ENCODE assay signal across 8 mouse cellular contexts in the genomic region with DNA sequence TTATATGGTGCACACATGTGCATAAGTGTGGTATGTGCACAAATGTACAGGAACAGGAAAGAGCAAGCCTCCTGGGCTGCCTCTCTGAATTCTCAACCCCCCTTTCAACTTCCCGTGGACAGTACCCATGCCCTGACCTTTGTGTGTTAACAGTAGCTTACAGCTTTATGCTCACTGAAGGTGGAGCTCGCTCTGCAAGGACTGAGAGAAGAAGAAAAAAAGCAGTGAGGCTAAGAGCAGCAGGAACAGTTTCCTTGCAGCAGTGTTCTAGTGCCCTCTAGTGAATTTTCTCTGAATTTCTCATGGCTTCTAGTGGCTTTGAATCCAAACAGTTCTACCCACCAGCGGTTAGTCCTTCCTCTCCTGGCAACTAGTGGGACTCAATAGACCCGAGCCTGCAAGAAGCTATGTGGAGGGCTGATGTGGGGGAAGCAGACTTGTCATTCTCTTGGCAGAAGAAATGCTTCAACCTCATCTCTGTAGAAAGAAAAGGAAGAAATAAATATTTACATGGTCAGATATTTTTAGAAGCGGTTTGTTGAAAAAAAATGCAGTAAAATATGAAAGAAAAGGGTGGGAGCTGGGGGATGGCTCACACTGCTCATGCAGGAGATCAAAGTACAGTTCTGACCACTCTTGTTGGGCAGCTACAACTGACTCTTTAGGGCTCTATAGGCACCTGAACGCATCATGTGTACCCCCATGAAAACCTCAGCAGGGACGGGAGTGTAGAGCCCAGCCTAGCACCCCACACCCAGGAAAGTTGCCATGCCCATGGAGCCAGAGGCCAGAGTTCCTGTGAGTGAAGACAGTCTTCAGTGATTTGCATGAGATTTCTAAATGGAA. TPM values are rescaled to one million over a fixed set of nuclear protein-coding genes. Genes with fewer than 3 reads are reported as not detected.
DNase-seq lines count a peak whose midpoint lies in the region; ATAC-seq and TF ChIP-seq lines count a peak whose summit lies in the region.

No protein-coding gene starts in this region.

- H3K4me3 ChIP-seq in heart, postnatal 0 days (ENCODE audit: low read depth, low read length): no peak overlapping the region
- no peak overlapping the region for H3K4me3 ChIP-seq in midbrain, postnatal 0 days (ENCODE audit: low read depth, low read length)

- H3K27ac ChIP-seq in heart, postnatal 0 days (ENCODE audit: low read depth): no peak overlapping the region
- H3K27ac ChIP-seq in midbrain, postnatal 0 days (ENCODE audit: low read depth, low read length): no peak overlapping the region

- H3K4me1 ChIP-seq in heart, postnatal 0 days (ENCODE audit: control insufficient read depth, insufficient read depth): peaks cover 3% of the 10 kb centered on the region; the same call in 1 of the 2 replicates
- no peaks in the 10 kb centered on the region for H3K4me1 ChIP-seq in midbrain, postnatal 0 days (ENCODE audit: insufficient read depth, low read length)

- TF ChIP-seq CTCF in heart, postnatal 0 days (IDR thresholded peaks at IDR 0.05; ENCODE audit: low read depth): peak; percentile 82
- TF ChIP-seq CTCF in midbrain, postnatal 0 days (IDR thresholded peaks at IDR 0.05): peak; percentile 96

- no peaks in the 10 kb centered on the region for H3K9me3 ChIP-seq in heart, postnatal 0 days (replicated peaks; ENCODE audit: control insufficient read depth, low read length)
- H3K9me3 ChIP-seq in midbrain, postnatal 0 days (ENCODE audit: low read length): no peaks in the 10 kb centered on the region

- WGBS in heart, postnatal 0 days: 42% methylated on average over 7 of the region's 7 CpGs
- WGBS in midbrain, postnatal 0 days: 38% methylated on average over 7 of the region's 7 CpGs

- no peak overlapping the region for H3K4me2 ChIP-seq in heart, postnatal 0 days (ENCODE audit: low read depth, low read length)
- H3K4me2 ChIP-seq in midbrain, postnatal 0 days (ENCODE audit: low read depth, low read length, poor library complexity, severe bottlenecking): no peak overlapping the region

- TF ChIP-seq EP300 in heart, postnatal 0 days (IDR thresholded peaks at IDR 0.05; ENCODE audit: low read depth): no peak

- H3K36me3 ChIP-seq in heart, postnatal 0 days (replicated peaks; ENCODE audit: control insufficient read depth, insufficient read depth, low read length): no peaks in the 10 kb centered on the region
- H3K36me3 ChIP-seq in midbrain, postnatal 0 days (ENCODE audit: insufficient read depth, low read length): no peaks in the 10 kb centered on the region

- no peak overlapping the region for H3K9ac ChIP-seq in heart, postnatal 0 days (replicated peaks; ENCODE audit: low read depth, low read length)
- H3K9ac ChIP-seq in midbrain, postnatal 0 days (replicated peaks; ENCODE audit: low read length, poor library complexity, severe bottlenecking): no peak overlapping the region

- DNase-seq in cerebellum, adult 11 months: peak; percentile 20
- no peak for DNase-seq in cerebellum, adult 11-12 months
- DNase-seq in 416B (ENCODE audit: low read depth): peak; percentile 76
- DNase-seq in c-Kit-positive CD71-positive TER-119-positive erythroid progenitor cells, embryonic 14.5 days (ENCODE audit: low spot score): peak; percentile 16
- peak; percentile 79 for DNase-seq in heart, postnatal 0 days (ENCODE audit: low spot score)
- DNase-seq in layer of hippocampus, adult 9-11 months: peak; percentile 49
- DNase-seq in midbrain, postnatal 0 days (ENCODE audit: low spot score): peak; percentile 91
- DNase-seq in spleen, postnatal 4 days (ENCODE audit: low spot score in 2 of 2): no peak

- peak; percentile 49; the same call in 1 of the 2 replicates for ATAC-seq in heart, postnatal 0 days (ENCODE audit: insufficient read depth, low read depth)
- ATAC-seq in midbrain, postnatal 0 days (ENCODE audit: low FRiP score): peak; percentile 79

- no peaks in the 10 kb centered on the region for H3K27me3 ChIP-seq in heart, postnatal 0 days (ENCODE audit: control insufficient read depth, insufficient read depth, low read length)
- no peaks in the 10 kb centered on the region for H3K27me3 ChIP-seq in midbrain, postnatal 0 days (ENCODE audit: insufficient read depth, low read length)

RNA-seq across cellular contexts. Expression of a gene that starts 11.8 kb away (rescaled TPM):
- total RNA-seq in heart, postnatal 0 days (2014; rRNA removed; ENCODE audit: low replicate concordance): 8.5 and 9.6 TPM in 2 replicates
- polyA plus RNA-seq in heart, postnatal 0 days (2015; fragmentation: Nextera tagmentation; extraction: Ambion mirVana): 6.2 and 6.8 TPM in 2 replicates
- 20.1 and 20.5 TPM in 2 replicates for total RNA-seq in midbrain, postnatal 0 days (2014; rRNA removed)
- polyA plus RNA-seq in midbrain, postnatal 0 days (2015; fragmentation: Nextera tagmentation; extraction: Ambion mirVana): 9.0 and 9.5 TPM in 2 replicates

RNA-seq across cellular contexts. Expression of a gene that starts 38.9 kb away (rescaled TPM):
- total RNA-seq in heart, postnatal 0 days (2014; rRNA removed; ENCODE audit: low replicate concordance): not detected in 2 replicates
- not detected in 2 replicates for polyA plus RNA-seq in heart, postnatal 0 days (2015; fragmentation: Nextera tagmentation; extraction: Ambion mirVana)
- total RNA-seq in midbrain, postnatal 0 days (2014; rRNA removed): 0.11 TPM in 1 of 2 replicates, not detected in the other
- 0.33 and 0.37 TPM in 2 replicates for polyA plus RNA-seq in midbrain, postnatal 0 days (2015; fragmentation: Nextera tagmentation; extraction: Ambion mirVana)

Comparison
In these comparisons a context has a peak if more than half of its experiments do, and no peak if none do; other contexts are left out.
1. DNase-seq: peak in cerebellum, adult 11 months (single experiment), 416B (single experiment), c-Kit-positive CD71-positive TER-119-positive erythroid progenitor cells, embryonic 14.5 days (single experiment), heart, postnatal 0 days (single experiment), layer of hippocampus, adult 9-11 months (single experiment) and midbrain, postnatal 0 days (single experiment); none in cerebellum, adult 11-12 months (single experiment) and spleen, postnatal 4 days (0 of 2).